Mouse (Mus musculus) midbrain, embryonic 10.5 days (tissue): ENCODE data around the gene Ndrg3. TPM values are rescaled to one million over a fixed set of nuclear protein-coding genes. Genes with fewer than 3 reads are reported as not detected.
"Not testable (repeated sequence)": the region's sequence is repeated elsewhere in the genome, so short reads cannot be mapped to it uniquely, and the experiment has no call there.

Source experiments
- DNase-seq: peaks from one replicate; pipeline ENCODE4 v3.0.0-alpha.2; 2017; ENCODE audit warnings: low spot score
- H3K27ac ChIP-seq: fragments of 300-500 bp; sonication (generic); replicated peaks from 2 replicates; pipeline ENCODE4 v1.5.1; 2016; ENCODE audit warnings: mild to moderate bottlenecking
- H3K27me3 ChIP-seq: fragments of 300-500 bp; sonication (generic); 2 replicates; pipeline ENCODE4 v1.6.1; 2016; ENCODE audit warnings: low read depth, mild to moderate bottlenecking; ENCODE audit not compliant: poor library complexity, severe bottlenecking
- H3K36me3 ChIP-seq: fragments of 300-500 bp; sonication (generic); 2 replicates; pipeline ENCODE4 v1.6.1; 2016; ENCODE audit warnings: mild to moderate bottlenecking, moderate library complexity
- H3K4me1 ChIP-seq: fragments of 300-500 bp; sonication (generic); 2 replicates; pipeline ENCODE4 v1.6.1; 2016
- H3K4me3 ChIP-seq: fragments of 300-500 bp; sonication (generic); 2 replicates; pipeline ENCODE4 v1.5.1; 2016; ENCODE audit warnings: mild to moderate bottlenecking, moderate library complexity
- H3K9me3 ChIP-seq: fragments of 300-500 bp; sonication (generic); replicated peaks from 2 replicates; pipeline ENCODE4 v1.6.1; 2016; ENCODE audit warnings: mild to moderate bottlenecking
- WGBS: fragments of 180-500 bp; shearing (Covaris S2); methylation state at CpG from one replicate; pipeline ENCODE4 v1.1.7; 2016; 5-methylcytosine and 5-hydroxymethylcytosine counted together
- polyA plus RNA-seq: library from polyadenylated mRNA; unstranded; fragments of >200 nt; fragmentation: Nextera tagmentation; extraction: Ambion mirVana; gene quantifications from 2 replicates; pipeline ENCODE4 v1.2.1, GENCODE M21; 2016

The Ndrg3 gene
- polyA plus RNA-seq, 1 experiment from 2014 or later: 43.5 TPM

DNA sequence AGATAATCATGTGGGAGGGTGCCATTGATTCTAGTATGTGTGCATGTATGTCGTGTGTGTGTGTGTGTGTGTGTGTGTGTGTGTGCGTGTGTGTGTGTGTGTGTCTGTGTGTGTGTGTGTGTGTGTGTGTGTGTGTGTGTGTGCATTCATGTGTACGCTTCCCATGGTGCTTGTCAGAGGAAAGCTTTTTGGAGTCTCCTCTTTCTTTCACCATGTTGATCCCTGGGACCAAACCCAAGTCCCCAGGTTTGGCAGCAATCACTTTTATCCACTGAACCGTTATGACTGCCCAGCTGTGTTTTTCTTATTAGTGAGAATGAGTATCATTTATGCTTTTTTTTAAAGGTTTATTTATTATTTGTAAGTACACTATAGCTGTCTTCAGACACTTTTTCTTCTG, 89.4 kb downstream of the Ndrg3 start:
- not testable (repeated sequence) for H3K27me3 ChIP-seq, H3K36me3 ChIP-seq, H3K4me1 ChIP-seq, H3K27ac ChIP-seq, H3K9me3 ChIP-seq, DNase-seq, H3K4me3 ChIP-seq
- WGBS: 88% methylated on average over 4 of the region's 4 CpGs

DNA sequence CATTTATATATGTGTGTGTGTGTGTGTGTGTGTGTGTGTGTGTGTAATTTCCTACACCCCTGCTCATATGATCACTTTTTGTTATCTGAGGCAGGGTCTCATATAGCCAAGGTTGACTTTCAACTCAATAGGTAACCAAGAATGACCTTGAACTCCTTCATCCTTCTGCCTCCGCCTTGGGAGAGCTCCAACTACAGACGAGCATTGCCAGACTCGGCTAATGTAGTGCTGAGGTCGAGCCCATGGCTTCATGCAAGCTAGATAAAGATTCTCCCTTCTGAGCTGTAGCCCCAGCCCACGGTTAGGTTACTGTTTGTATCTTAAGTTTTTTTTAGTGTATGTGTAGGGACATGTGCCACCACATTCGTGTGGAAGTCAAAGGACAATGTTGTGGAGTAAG, 90.0 kb downstream of the Ndrg3 start:
- 85% methylated on average over 6 of the region's 6 CpGs for WGBS
- H3K9me3 ChIP-seq: no peaks in the 10 kb centered on the region
- H3K27me3 ChIP-seq: no peaks in the 10 kb centered on the region
- H3K36me3 ChIP-seq: no peaks in the 10 kb centered on the region
- peaks cover 8% of the 10 kb centered on the region; the same call in 1 of the 2 replicates for H3K4me1 ChIP-seq
- H3K27ac ChIP-seq: no peak overlapping the region
- no peak overlapping the region for H3K4me3 ChIP-seq
- no peak for DNase-seq

DNA sequence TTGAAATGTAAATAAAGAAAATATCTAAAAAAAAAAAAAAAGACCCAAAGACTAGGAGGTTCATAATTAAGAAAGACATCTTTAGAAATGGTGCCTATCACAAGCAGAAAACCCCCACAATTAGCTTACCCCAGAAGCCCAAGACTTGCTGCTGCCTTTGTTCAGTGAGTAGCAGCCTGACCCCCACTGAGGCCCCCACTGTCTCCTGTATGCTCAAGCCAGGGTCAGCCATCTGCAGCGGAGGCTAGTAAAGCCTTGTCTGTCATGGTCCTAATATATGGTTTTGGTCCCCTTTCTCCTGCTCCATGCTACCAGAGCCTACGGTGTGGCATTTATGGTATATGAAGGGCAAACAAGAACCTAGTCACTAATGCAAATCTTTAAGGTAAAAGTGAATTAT, 90.5 kb downstream of the Ndrg3 start:
- no peak overlapping the region for H3K27ac ChIP-seq
- DNase-seq: no peak
- WGBS: 87% methylated on average over 2 of the region's 2 CpGs
- H3K4me3 ChIP-seq: no peak overlapping the region
- H3K9me3 ChIP-seq: no peaks in the 10 kb centered on the region
- peaks cover 8% of the 10 kb centered on the region; the same call in 1 of the 2 replicates for H3K4me1 ChIP-seq
- no peaks in the 10 kb centered on the region for H3K36me3 ChIP-seq
- H3K27me3 ChIP-seq: no peaks in the 10 kb centered on the region

DNA sequence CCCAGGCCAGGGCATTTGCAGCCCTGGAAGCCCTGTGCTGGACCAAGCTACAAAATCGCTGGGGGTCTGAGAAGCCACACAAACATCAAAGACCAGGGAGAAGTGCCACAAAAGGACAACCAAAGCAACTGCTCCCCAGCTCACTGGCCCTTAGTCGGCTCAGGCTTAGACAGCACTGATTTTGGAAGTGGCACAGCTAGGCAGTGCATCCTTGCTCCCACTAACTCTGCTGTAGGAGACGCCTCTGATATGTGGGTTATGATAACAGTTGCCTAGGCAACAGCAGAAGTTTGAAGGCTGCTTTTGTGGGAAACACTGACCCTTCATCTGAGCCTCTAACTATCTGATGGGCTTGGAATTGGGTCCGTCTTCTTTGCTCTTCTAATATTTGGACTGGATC, 92.7 kb downstream of the Ndrg3 start:
- H3K27ac ChIP-seq: no peak overlapping the region
- no peak for DNase-seq
- H3K9me3 ChIP-seq: no peaks in the 10 kb centered on the region
- WGBS: 82% methylated on average over 4 of the region's 4 CpGs
- H3K4me1 ChIP-seq: no peaks in the 10 kb centered on the region
- H3K36me3 ChIP-seq: no peaks in the 10 kb centered on the region
- H3K27me3 ChIP-seq: no peaks in the 10 kb centered on the region
- no peak overlapping the region for H3K4me3 ChIP-seq

DNA sequence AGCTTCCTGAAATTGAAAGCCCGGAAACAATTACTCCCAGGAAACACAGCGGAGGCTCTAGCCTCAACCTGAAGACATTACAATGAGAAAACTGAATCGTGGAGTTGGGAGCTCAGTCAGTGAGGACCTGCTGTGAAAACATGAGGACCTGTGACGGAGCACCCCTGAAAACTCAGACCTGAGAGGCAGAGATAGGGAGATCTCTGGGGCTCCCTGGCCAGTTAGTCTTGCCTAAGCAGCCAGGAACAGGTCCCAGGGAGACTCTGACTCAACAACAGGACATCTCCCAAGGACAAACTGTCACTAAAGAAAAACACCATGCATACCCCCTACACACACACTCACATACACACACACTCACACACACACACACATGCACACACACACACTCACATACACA, 93.5 kb downstream of the Ndrg3 start:
- Histone ChIP-seq H3K4me1 (no peaks in the 10 kb centered on the region), H3K27ac (no peak overlapping the region), H3K27me3 (no peaks in the 10 kb centered on the region), H3K4me3 (no peak overlapping the region), H3K36me3 (no peaks in the 10 kb centered on the region), H3K9me3 (no peaks in the 10 kb centered on the region)
- DNase-seq: no peak
- 80% methylated on average over 4 of the region's 4 CpGs for WGBS

DNA sequence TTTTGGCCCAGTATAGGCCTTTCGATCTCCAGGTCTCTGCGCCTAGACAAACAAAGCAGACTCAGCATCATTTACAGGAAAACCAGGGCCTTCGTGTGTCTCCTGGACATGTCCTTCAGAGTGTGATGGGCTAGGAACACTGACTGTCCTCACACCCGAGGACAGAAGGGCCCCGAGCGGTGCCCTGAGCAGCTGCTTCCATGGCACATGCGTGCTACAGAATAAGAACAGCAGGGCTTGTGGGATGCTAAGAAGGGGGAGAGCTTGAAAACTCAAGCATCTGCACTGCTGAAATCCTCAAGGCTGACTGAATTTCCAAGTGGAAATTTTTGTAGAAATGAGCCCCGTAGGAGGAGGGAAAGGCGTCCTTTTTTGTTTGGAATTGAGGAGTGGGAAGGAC, 94.8 kb downstream of the Ndrg3 start:
- no peak for DNase-seq
- Histone ChIP-seq H3K36me3 (no peaks in the 10 kb centered on the region), H3K4me3 (no peak overlapping the region), H3K27ac (no peak overlapping the region), H3K27me3 (no peaks in the 10 kb centered on the region), H3K4me1 (peaks cover 9% of the 10 kb centered on the region), H3K9me3 (no peaks in the 10 kb centered on the region)
- 91% methylated on average over 9 of the region's 9 CpGs for WGBS

DNA sequence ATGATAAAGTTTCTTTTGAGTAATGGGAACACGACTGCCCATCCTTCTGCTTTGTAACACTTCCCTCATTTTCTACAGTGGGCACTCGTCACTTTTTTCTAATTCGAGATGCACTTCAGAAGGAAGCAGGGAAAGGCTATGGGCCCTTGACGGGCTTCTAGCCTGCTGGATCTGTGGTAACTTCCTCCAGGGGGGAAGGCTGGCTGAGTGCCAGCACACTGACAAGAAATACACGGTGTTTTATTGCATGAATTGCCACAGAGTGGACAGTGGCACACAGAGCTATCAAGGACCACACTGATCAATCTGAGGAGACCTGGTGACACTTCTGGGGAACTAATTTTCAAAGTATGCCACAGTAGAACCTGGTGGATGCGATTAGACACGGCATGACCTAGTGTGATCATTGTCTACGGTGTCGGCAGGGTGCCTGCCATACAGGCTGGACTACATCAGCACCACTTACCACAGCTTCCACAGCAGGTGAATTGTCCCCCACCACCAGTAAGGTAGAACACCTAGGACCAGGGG, 95.4 kb downstream of the Ndrg3 start:
- Histone ChIP-seq H3K27me3 (no peaks in the 10 kb centered on the region), H3K4me3 (no peak overlapping the region), H3K4me1 (peaks cover 13% of the 10 kb centered on the region), H3K9me3 (no peaks in the 10 kb centered on the region), H3K27ac (no peak overlapping the region), H3K36me3 (no peaks in the 10 kb centered on the region)
- no peak for DNase-seq
- 86% methylated on average over 9 of the region's 9 CpGs for WGBS

DNA sequence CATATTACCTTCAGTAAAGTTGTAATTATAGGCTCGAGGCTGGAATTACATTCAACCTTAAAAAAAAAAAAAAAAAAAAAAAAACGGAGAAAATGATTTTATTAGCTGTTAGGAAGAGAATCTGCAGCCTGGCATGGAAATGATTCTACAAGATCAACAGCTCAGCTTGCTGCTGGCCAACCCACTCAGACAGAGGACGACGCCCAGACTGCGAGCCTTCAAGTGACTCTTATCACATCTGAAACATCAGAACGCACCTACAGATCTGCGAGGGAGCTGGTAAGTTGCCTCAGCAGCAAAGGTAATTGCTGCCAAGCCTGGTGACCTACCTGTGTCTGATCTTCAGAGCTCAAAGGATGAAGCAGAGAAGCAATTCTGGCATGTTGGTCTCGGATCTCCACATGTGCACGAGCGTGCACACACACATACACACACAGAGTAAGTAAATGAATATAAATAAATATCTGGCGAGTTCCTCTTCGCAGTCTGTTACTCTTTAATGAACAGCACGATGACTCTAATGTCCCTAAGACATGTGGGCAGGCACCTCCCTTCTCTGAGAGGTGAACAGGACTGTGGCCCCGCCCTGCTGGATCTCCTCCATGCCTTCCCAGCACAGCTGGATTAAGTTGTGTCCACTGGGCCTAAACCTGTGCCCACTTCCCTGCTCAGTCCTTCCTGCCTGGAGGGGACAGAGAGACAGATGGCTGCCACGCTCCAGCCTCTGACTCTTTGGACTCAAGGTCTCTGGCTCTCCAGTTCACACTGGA, 97.2 kb downstream of the Ndrg3 start:
- Histone ChIP-seq H3K4me3 (no peak overlapping the region), H3K27ac (no peak overlapping the region), H3K9me3 (no peaks in the 10 kb centered on the region), H3K36me3 (no peaks in the 10 kb centered on the region), H3K27me3 (no peaks in the 10 kb centered on the region), H3K4me1 (peaks cover 13% of the 10 kb centered on the region)
- 90% methylated on average over 15 of the region's 15 CpGs for WGBS
- no peak for DNase-seq

DNA sequence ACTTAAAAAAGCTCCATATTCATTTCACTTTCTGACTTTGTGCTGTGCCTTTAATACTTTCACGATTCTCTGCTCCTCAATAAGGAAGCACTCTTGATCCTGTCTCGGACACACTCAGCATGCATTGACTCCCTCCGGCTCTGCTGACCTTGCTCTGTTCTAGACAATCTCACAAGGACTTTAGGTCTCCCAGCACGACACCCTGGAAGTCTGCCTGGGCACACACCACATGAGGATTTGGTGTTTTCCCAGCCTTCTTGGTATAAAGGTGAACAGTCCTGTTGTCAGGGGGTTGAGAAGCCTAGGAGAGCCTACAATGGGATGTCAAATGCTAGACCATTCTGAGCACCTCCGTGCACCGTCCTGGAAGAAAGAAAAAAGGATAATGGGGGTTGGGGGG, 99.0 kb downstream of the Ndrg3 start:
- H3K9me3 ChIP-seq: no peaks in the 10 kb centered on the region
- WGBS: 78% methylated on average over 6 of the region's 6 CpGs
- peaks cover 13% of the 10 kb centered on the region for H3K4me1 ChIP-seq
- no peaks in the 10 kb centered on the region for H3K36me3 ChIP-seq
- H3K27ac ChIP-seq: no peak overlapping the region
- no peak overlapping the region for H3K4me3 ChIP-seq
- H3K27me3 ChIP-seq: no peaks in the 10 kb centered on the region
- DNase-seq: no peak

DNA sequence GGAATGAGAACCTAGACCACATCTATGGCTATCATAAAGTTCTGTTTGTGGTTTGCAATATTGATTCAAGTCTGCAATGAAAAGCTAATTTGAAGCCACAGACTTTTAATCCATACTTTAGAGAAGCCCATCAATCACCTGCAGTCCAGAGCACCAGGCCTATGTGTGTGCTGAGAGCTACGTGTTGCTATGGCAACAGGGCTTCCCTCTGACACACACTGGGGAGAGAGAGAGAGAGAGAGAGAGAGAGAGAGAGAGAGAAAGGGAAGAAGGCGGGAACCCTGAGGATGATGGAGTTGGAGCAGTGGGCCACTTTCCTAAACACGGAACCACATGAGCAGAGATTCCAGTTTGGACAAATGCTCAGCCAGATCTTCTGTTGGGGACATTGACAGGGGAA, 99.6 kb downstream of the Ndrg3 start:
- 57% methylated on average over 3 of the region's 3 CpGs for WGBS
- DNase-seq: peak; percentile 28
- Histone ChIP-seq H3K4me1 (peaks cover 13% of the 10 kb centered on the region), H3K9me3 (no peaks in the 10 kb centered on the region), H3K27ac (no peak overlapping the region), H3K36me3 (no peaks in the 10 kb centered on the region), H3K27me3 (no peaks in the 10 kb centered on the region), H3K4me3 (no peak overlapping the region)

DNA sequence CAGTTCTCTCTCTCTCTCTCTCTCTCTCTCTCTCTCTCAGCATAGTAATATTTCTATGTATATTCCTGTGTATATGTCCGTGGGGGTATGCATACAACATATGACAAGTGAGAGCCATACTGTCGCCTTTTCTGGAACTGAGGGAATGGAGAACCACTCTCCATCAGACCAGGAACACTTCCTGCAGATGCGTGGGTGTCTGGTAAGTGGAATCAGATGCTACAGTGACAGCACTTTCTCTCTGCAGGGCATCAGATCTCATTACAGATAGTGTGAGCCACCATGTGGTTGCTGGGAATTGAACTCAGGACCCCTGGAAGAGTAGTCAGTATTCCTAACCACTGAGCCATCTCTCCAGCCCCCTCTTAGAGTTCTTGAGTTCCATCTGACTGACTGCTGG, 103.4 kb downstream of the Ndrg3 start:
- WGBS: 72% methylated on average over 3 of the region's 3 CpGs
- peaks cover 13% of the 10 kb centered on the region for H3K4me1 ChIP-seq
- H3K9me3 ChIP-seq: no peaks in the 10 kb centered on the region
- no peak for DNase-seq
- no peaks in the 10 kb centered on the region for H3K27me3 ChIP-seq
- no peak overlapping the region for H3K4me3 ChIP-seq
- no peaks in the 10 kb centered on the region for H3K36me3 ChIP-seq
- no peak overlapping the region for H3K27ac ChIP-seq

DNA sequence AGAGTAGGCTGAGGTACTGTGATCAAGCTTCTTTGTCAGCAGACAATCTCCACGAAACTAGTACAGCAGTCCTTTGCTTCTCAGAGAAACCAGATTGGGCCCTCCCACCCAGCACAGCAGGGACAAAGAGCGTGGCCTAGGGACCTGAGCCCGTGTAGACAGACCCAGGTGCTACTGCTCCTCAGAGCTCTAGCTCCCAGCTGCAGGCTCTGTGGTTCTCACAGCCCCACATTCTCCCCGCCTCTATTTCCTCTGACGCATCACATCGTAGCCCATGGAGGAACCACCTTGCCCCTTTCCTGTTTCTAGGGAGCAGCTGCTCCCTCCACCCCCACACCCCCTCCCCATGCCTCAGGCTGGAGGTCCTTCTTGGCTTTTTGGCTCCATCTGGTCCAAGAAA, 104.8 kb downstream of the Ndrg3 start, which contains the start of gene Sla2:
Gene Sla2, minus strand, starts transcription at position 176 of the 400 bp plus-strand sequence.
- Histone ChIP-seq H3K27ac (no peak within 1 kb of the TSS), H3K4me3 (no peak within 1 kb of the TSS), H3K4me1 (peaks cover 3% of the 10 kb centered on the region), H3K27me3 (no peaks in the 10 kb centered on the region), H3K36me3 (no peaks in the 10 kb centered on the region), H3K9me3 (no peaks in the 10 kb centered on the region)
- DNase-seq: no peak
- WGBS: 73% methylated on average over 6 of the region's 6 CpGs

DNA sequence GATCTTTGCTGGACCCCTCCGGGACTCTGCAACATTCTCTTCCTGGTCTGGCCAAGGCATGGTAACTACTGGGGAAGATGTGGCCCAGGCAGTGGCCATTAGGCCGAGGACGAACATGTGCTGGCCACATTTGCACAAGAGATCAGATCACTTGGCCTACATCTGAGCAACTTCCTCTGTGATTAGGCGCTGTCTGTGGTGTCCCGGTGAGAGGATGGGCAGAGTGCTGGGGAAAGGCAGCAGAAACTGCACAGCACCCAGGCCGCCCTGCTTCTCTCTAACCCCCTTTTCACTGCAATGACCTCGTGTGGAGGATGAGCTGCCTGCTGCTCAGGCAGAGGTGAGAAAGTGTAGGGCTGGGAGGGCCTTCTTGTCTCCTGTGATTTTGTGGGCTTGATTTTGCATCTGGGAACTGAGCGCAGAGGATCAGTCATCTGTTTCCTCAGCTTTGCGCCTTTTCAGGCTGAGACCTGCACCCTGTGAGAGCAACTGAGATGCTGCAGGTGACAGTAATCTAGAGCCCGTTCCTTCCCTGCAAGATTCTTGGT, 105.7 kb downstream of the Ndrg3 start:
- Histone ChIP-seq H3K27me3 (no peaks in the 10 kb centered on the region), H3K27ac (no peak overlapping the region), H3K4me1 (no peaks in the 10 kb centered on the region), H3K9me3 (no peaks in the 10 kb centered on the region), H3K4me3 (no peak overlapping the region), H3K36me3 (no peaks in the 10 kb centered on the region)
- no peak for DNase-seq
- 80% methylated on average over 10 of the region's 10 CpGs for WGBS
